14 mouse cellular contexts compared by ENCODE assay signal in genomic region chr15:91077457-91078410, GRCm38 (mm10). TPM values are rescaled to one million over a fixed set of nuclear protein-coding genes. Genes with fewer than 3 reads are reported as not detected.
DNase-seq lines count a peak whose midpoint lies in the region; ATAC-seq and TF ChIP-seq lines count a peak whose summit lies in the region.
"Had no signal": no experiment of that assay in that cellular context is flagged by ENCODE, and none has a peak within 500 bp of the region (broad histone marks: within the 10 kb centered on the region; RNA-seq: fewer than 3 reads in every experiment).

No protein-coding gene starts in this region.

- H3K9ac ChIP-seq in neural tube, embryonic 11.5 days (ENCODE audit: low read length): no peak overlapping the region

- WGBS in hindbrain, embryonic 10.5 days: 30% methylated on average over 15 of the region's 15 CpGs
- 25% methylated on average over 15 of the region's 15 CpGs for WGBS in neural tube, embryonic 11.5 days

- CTCF ChIA-PET in Patski (lab: Charles Lee): interaction anchor here (1.2 kb wide), 1 partner anchor 10 kb away, joined by 3 read pairs; no protein-coding TSS in a partner anchor

- no peak overlapping the region for H3K4me3 ChIP-seq in hindbrain, embryonic 10.5 days
- no peak overlapping the region for H3K4me3 ChIP-seq in neural tube, embryonic 11.5 days (ENCODE audit: low read depth, low read length)

- POLR2A ChIA-PET in Patski (lab: Charles Lee): interaction anchor here (0.7 to 1.1 kb wide), 2 partner anchors 11 to 71 kb away, joined by 3 read pairs; no protein-coding TSS in a partner anchor

- no peaks in the 10 kb centered on the region for H3K27me3 ChIP-seq in Patski
- peaks cover 3% of the 10 kb centered on the region; the same call in 1 of the 2 replicates for H3K27me3 ChIP-seq in hindbrain, embryonic 10.5 days (ENCODE audit: insufficient read depth, poor library complexity, severe bottlenecking)
- no peaks in the 10 kb centered on the region for H3K27me3 ChIP-seq in neural tube, embryonic 11.5 days (ENCODE audit: control insufficient read depth, insufficient read depth, low read length)

- DNase-seq in Patski (ENCODE audit: low read depth, low spot score): no peak
- peak; percentile 73 for DNase-seq in embryo, embryonic 10 days (ENCODE audit: low spot score)
- peak; percentile 22 for DNase-seq in hindbrain, embryonic 10.5 days (ENCODE audit: low spot score)
- DNase-seq in neural tube, embryonic 11.5 days (ENCODE audit: low spot score): peak; percentile 47
- no peak for DNase-seq in left cerebral cortex, postnatal 36 days (ENCODE audit: low spot score in 2 of 2)
- DNase-seq in heart, postnatal 25 days (ENCODE audit: low spot score): no peak
- DNase-seq in c-Kit-positive CD71-positive TER-119-positive erythroid progenitor cells, embryonic 14.5 days (ENCODE audit: low spot score): no peak
- DNase-seq: adrenal gland, postnatal 14 days; cerebellum, adult 2 months; gastrocnemius, postnatal 36 days; kidney, postnatal 25 days; lung, adult 2 months; right cerebral cortex, adult 18-20 months had no signal

- no peaks in the 10 kb centered on the region for H3K36me3 ChIP-seq in hindbrain, embryonic 10.5 days
- H3K36me3 ChIP-seq in neural tube, embryonic 11.5 days (ENCODE audit: control insufficient read depth, insufficient read depth, low read length): no peaks in the 10 kb centered on the region

- peak overlapping the region; percentile 17; the same call in 1 of the 2 replicates for H3K27ac ChIP-seq in hindbrain, embryonic 10.5 days
- no peak overlapping the region for H3K27ac ChIP-seq in neural tube, embryonic 11.5 days (ENCODE audit: low read depth, low read length)

- no peak overlapping the region for H3K4me2 ChIP-seq in neural tube, embryonic 11.5 days (ENCODE audit: low read depth)

- in situ Hi-C loops in Patski (cut with MboI; ENCODE audit: low pct_unique_long_range_greater_than_20kb): no loop called here

- 0 out of 2 replicates have a peak, but pooled peaks cover 2% of the 10 kb centered on the region for H3K9me3 ChIP-seq in hindbrain, embryonic 10.5 days
- no peaks in the 10 kb centered on the region for H3K9me3 ChIP-seq in neural tube, embryonic 11.5 days (ENCODE audit: control insufficient read depth, low read length)

- no peak for TF ChIP-seq CTCF in Patski (IDR thresholded peaks at IDR 0.05)

- intact Hi-C loops in left cerebral cortex, postnatal 36 days (cut with DNase I): no loop called here
- intact Hi-C loops in heart, postnatal 25 days (cut with DNase I): no loop called here

- ATAC-seq in Patski: peak; percentile 95
- peak; percentile 88 for ATAC-seq in neural tube, embryonic 11.5 days (ENCODE audit: insufficient read depth, low FRiP score, low TSS enrichment)

- peaks cover 15% of the 10 kb centered on the region for H3K4me1 ChIP-seq in hindbrain, embryonic 10.5 days (replicated peaks)
- peaks cover 4% of the 10 kb centered on the region for H3K4me1 ChIP-seq in neural tube, embryonic 11.5 days (ENCODE audit: control insufficient read depth, insufficient read depth, low read length)

RNA-seq across cellular contexts. Expression of gene Kif21a, which starts 28.0 kb away (rescaled TPM):
- 32.5 TPM for polyA plus RNA-seq in Patski (2021)
- polyA plus RNA-seq in hindbrain, embryonic 10.5 days (2016; fragmentation: Nextera tagmentation; extraction: Ambion mirVana): 26.2 and 28.6 TPM in 2 replicates
- polyA plus RNA-seq in neural tube, embryonic 11.5 days (2014; fragmentation: Nextera tagmentation; extraction: Ambion mirVana): 31.4 and 34.6 TPM in 2 replicates
- total RNA-seq in left cerebral cortex, postnatal 36 days (2021): 100 to 1,000 TPM; 120 to 130 TPM
- total RNA-seq in heart, postnatal 25 days (2021): 10 to 100 TPM; 14.1 to 15.8 TPM
- total RNA-seq: MEL had no signal

Comparison
In these comparisons a context has a peak if more than half of its experiments do, and no peak if none do; other contexts are left out.
1. DNase-seq: peak in embryo, embryonic 10 days (single experiment), hindbrain, embryonic 10.5 days (single experiment) and neural tube, embryonic 11.5 days (single experiment); none in Patski (single experiment), left cerebral cortex, postnatal 36 days (0 of 2), heart, postnatal 25 days (single experiment) and c-Kit-positive CD71-positive TER-119-positive erythroid progenitor cells, embryonic 14.5 days (single experiment).